Mouse (Mus musculus): ENCODE results near the gene Aurkb. TPM values are rescaled to one million over a fixed set of nuclear protein-coding genes. Genes with fewer than 3 reads are reported as not detected.

The Aurkb gene
- 64.2 and 75.8 TPM in 2 replicates for polyA plus RNA-seq (2012; rRNA removed)

GRCm38 (mm10) chr11:69045531-69046394 lies at the start of gene Aurkb:
Gene Aurkb, plus strand, starts transcription at chr11:69045647.

GRCm38 (mm10) chr11:69008182-69009121 lies 37.0 kb upstream of the Aurkb start, which contains the start of gene Pfas:
Gene Pfas, minus strand, starts transcription at chr11:69008460.

DNA sequence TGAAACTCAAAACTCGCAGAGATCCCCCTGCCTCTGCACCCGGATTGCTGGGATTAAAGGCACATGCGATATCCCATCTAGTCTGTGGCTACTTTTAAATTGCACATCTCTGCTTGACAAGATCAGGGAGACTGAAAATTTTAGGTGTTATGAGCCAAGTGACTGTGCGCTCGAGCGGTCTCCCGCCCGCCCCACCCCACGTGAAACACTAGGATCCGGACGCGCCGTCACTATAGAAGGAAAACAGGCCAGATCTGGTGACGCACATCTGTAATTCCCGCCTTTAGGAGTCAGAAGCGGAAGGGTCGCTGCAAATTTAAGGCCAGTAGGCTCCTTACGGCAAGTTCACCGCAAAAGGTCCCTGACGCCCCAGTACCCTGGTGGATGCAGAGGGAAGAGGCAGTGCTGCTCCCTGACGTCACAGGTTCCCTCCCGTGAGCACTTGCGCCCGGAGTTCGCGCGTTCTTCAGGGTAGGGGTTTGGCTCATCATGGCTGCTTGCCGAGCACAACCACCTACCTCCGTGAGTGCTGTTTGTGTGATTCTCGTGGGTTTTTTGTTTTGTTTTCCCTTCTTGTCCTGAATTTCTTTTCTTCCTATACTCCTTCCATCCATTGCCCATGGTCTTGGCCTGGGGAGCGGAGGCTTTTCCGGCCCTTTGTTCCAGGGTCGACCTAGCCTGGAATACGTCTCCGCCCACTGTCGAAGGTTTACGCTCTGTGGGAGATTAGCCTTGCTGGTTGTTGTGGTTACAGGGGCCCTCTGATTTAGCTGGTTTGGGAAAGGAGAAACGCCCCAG lies 29.6 kb upstream of the Aurkb start, which contains the start of gene Ctc1:
TSS of gene Ctc1 (plus strand) at position 268 of the 798 bp plus-strand sequence.

GRCm38 (mm10) chr11:69059357-69059974 lies 14.0 kb downstream of the Aurkb start, which contains the start of gene Borcs6:
Gene Borcs6, plus strand, starts transcription at chr11:69059717.

GRCm38 (mm10) chr11:69070590-69071222 lies 25.3 kb downstream of the Aurkb start, which contains the start of gene Tmem107:
Gene Tmem107, plus strand, starts transcription at chr11:69070806.

DNA sequence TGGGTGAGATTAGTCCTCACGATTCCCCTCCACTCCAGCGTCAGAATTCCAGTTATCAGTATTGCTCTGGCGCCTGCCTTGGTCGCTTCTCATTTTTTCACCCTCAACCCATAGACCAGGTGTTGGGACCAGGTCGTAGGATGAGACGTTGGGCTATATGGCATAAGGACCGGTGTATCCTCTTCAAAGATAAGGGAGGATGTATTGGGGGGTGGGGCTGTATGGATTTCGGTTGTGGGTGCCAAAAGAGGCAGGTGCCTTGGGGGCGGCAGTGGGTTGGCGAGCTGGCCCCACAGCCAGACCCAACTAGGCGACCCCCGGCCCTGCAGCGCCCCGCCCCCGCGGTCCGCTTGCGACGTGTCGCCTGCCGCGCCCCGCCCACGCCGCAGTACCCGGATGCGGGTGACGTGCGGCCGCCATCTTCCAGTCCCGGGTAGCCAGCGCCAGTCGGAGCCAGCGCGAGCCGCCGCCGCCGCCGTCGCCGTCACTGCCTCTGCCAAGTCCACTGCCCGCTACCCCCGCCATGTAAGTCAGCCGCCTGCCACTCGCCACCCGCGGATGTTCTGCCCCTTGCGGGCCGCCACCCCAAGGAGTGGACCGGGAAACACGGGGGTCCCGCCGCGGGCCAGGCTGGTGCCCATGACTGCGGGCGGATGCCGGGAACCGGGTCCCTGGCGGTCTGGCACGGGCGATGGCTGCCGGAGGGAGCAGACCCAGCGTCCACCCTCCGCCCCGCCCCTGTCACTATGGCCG lies 42.8 kb downstream of the Aurkb start, which contains the start of gene Vamp2:
TSS of gene Vamp2 (plus strand) at position 388 of the 753 bp plus-strand sequence.

GRCm38 (mm10) chr11:69094697-69095429 lies 49.4 kb downstream of the Aurkb start, which contains the start of gene Per1:
Gene Per1, plus strand, starts transcription at chr11:69095217.

Other genes with a start within 250 kb of the Aurkb start
- 64.1 and 65.1 TPM in 2 replicates for gene Ndel1, start 173.8 kb upstream of the Aurkb start, polyA plus RNA-seq (2012; rRNA removed)
- gene Rnf222, start 157.1 kb upstream of the Aurkb start, polyA plus RNA-seq (2012; rRNA removed): 0.05 and 0.09 TPM in 2 replicates
- gene Rpl26, start 144.1 kb upstream of the Aurkb start, polyA plus RNA-seq (2012; rRNA removed): 2,655 and 2,766 TPM in 2 replicates
- gene Odf4, start 118.6 kb upstream of the Aurkb start, polyA plus RNA-seq (2012; rRNA removed): 3.6 and 4.4 TPM in 2 replicates
- 25.8 and 37.0 TPM in 2 replicates for gene Arhgef15, start 88.2 kb upstream of the Aurkb start, polyA plus RNA-seq (2012; rRNA removed)
- 2.8 and 4.0 TPM in 2 replicates for gene Slc25a35, start 77.5 kb upstream of the Aurkb start, polyA plus RNA-seq (2012; rRNA removed)
- gene Rangrf, start 70.5 kb upstream of the Aurkb start, polyA plus RNA-seq (2012; rRNA removed): 28.5 and 29.6 TPM in 2 replicates
- 22.2 and 22.3 TPM in 2 replicates for gene Pfas, start 37.2 kb upstream of the Aurkb start, polyA plus RNA-seq (2012; rRNA removed)
- 113 and 118 TPM in 2 replicates for gene Ctc1, start 29.7 kb upstream of the Aurkb start, polyA plus RNA-seq (2012; rRNA removed)
- gene Borcs6, start 14.1 kb downstream of the Aurkb start, polyA plus RNA-seq (2012; rRNA removed): 18.7 and 19.3 TPM in 2 replicates
- gene Tmem107, start 25.2 kb downstream of the Aurkb start, polyA plus RNA-seq (2012; rRNA removed): 28.7 and 30.3 TPM in 2 replicates
- 230 and 263 TPM in 2 replicates for gene Vamp2, start 42.8 kb downstream of the Aurkb start, polyA plus RNA-seq (2012; rRNA removed)
- 11.7 and 14.5 TPM in 2 replicates for gene Per1, start 49.6 kb downstream of the Aurkb start, polyA plus RNA-seq (2012; rRNA removed)
- 0.32 and 0.58 TPM in 2 replicates for gene Hes7, start 74.8 kb downstream of the Aurkb start, polyA plus RNA-seq (2012; rRNA removed)
- 0.36 and 0.44 TPM in 2 replicates for gene 9130213A22Rik, start 76.9 kb downstream of the Aurkb start, polyA plus RNA-seq (2012; rRNA removed)
- 2.3 and 2.7 TPM in 2 replicates for gene Aloxe3, start 80.2 kb downstream of the Aurkb start, polyA plus RNA-seq (2012; rRNA removed)
- 0.11 and 0.23 TPM in 2 replicates for gene Alox12b, start 111.3 kb downstream of the Aurkb start, polyA plus RNA-seq (2012; rRNA removed)
- 0.02 and 0.25 TPM in 2 replicates for gene Alox8, start 152.2 kb downstream of the Aurkb start, polyA plus RNA-seq (2012; rRNA removed)
- 0.18 and 0.24 TPM in 2 replicates for gene Gucy2e, start 191.4 kb downstream of the Aurkb start, polyA plus RNA-seq (2012; rRNA removed)

All from central nervous system, embryonic 14 days (tissue).